Mouse (Mus musculus) kidney, adult 8-10 months (tissue): ENCODE measurements around the gene Tm4sf19.

ENCODE experiments used
- DNase-seq, 2 experiments: peaks; one replicate each; pipeline ENCODE4 v3.0.0; 2022

Gene Tm4sf19

DNA sequence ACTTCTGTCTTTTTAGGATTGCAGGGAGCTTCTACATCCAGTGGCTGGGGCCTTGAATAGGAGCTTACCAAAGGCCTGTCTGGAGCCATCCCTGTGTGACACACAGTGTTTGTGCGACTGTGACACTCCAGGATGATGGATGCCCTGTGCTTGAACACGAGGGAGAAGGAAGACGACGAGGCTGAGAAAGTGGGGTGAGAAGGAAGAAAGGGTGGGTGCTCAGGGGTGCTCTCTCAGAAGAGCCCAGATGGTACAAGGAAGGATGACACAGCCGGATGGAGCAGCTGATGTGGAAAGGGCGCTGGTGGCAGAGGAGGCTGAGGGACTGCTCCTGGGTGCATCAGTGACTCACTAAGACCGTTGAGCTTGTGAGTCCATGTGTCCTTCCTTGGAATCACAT, at the start of gene Tm4sf19:
Gene Tm4sf19 (plus strand): TSS at position 240 of the 400 bp plus-strand sequence.
- DNase-seq: no peak

DNA sequence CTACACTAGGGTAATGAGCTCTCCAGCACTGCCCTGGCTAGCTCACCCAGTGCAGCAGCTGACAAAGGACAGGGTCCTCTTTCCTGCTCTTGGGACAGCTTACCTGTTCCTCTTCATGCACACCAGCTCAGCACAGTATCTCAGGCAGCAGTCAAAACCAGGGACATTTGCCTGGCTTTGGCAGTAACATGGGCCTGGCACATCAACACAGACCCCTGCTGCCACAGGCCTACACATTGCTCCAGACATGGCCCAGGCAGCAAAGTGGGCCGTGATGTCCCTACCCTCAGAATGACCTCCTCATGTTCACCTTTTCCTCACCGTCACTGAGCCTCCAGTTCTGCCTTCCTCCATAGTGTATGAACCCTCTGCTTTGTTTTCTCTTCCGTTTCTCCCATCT, 49.5 kb upstream of the Tm4sf19 start:
- DNase-seq: no peak

DNA sequence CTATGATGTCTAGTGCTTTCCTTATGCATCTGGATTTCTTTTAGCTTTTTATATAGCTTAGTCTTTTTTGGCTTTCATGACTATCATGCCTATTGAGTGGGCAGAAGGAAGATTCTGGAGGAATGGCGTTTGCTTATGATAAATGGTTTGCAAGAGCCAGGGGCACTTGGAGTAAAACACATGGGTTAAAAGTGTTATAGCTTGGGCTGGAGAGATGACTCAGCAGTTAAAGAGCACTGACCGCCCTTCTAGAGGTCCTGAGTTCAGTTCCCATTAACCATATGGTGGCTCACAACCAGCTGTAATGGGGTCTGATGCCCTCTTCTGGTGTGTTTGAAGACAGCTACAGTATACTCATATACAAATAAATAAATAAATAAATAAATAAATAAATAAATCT, 36.8 kb upstream of the Tm4sf19 start:
- no peak for DNase-seq

DNA sequence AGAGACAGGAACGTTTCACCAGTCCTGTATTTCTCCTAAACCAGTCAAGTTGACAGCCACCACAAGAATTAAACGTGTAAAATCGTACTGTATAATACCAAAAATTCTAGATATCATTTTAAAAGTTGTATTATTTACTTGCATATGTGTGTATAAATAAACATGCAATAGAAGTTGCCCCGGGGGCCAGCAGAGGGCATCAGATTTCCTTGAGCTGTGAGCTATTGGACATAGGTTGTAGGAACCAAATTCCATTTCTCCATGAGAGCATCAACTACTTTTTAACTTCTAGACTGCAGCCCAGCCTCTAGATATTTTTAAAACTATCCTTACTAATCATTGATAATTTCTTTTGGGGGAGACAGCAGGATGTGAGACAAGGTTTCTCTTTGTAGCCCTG, 29.0 kb upstream of the Tm4sf19 start:
- peak in 1 of 2 experiments; percentile 63 for DNase-seq

DNA sequence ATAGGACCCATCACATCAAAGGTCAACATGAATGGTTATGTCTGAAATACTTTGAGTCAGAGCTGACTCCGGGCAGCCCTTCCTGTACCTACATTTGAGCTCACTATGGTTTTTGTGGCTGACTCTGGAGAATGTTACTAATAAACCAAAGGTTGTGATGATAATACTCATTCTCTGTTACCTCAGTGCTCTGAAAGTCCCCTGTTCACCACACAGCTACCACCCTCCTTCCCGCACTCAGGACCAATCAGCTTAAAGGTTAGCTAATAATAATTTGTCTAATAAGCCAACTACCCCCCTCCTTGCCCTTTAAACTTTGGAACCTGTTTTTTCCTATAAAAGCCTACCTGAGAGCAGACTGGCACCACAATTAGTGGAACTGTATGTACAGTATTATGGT, 20.7 kb upstream of the Tm4sf19 start:
- no peak for DNase-seq

DNA sequence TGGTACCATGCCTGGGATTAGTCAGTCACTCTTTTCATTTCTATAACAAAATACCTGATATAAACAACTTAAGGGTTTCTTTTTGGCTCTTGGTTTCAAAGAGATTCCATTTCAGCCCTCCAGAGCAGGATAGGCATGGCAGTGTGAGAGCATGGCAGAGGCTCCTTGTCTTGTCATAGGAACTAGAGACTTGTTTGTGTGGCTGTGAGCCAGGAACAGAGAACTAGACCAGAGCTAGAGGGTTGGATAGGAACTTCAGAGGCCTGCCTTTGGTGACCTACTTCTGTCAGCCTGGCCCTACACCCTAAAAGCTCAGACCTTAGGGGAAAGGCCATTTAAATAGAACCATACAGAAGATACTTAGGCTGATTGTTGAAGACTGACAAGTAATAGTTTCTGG, 17.4 kb upstream of the Tm4sf19 start:
- no peak for DNase-seq

DNA sequence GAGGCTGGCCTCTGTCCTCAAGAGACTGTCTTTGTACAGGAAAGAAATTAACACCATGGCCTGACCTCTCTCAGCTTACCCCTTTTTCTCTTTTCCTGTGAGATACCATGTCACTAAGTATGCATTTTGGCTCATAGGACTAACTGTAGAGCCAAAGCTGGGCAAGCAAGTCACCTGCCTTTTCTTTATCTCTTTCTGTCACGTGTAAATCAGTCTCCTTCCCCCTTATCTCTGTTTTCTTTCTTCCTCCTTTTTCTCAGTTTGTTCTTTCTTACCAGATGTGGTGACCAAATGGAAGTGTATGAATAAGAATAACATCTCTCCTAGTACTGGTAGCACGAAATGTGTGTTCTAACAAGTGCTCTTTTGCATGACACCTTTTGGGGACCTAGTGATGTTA, 15.4 kb upstream of the Tm4sf19 start:
- no peak for DNase-seq

DNA sequence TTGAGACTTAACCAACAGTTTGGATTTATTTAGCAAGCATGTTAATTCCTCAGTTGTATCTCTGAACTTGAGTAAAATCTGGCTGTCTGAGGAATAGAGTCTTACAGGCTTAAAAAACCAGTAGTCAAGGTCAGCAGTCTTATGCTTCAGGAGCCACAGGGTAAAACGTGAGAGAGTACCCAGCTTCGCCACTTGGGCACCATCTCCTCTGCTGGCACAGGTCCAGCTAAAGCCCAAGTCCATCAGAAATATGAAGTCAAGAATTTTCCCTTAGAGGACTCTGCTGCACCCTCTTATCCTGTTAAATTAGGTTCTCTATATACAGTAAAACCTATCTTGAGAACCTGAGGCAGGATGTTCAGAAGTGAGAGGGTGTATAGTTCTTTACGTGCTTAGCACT, 13.5 kb upstream of the Tm4sf19 start:
- DNase-seq: no peak

DNA sequence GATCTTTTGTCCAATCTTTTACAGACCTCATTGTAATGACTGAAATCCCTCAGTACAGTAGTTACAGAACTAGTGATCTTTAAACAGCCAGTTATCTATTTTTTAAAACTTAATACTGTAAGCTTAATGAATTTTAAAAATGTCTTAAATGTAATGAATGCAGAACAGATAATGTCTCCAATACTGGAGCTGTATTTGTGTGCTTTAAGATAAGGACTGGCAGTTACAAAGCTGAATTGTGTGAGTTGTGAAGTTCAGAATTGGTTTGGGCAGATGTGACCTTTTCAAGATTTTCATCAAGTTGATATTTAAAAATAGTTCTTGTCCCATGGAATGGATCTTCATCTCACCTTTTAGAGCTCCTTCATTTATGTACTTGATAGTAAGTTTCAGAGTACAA, 11.3 kb upstream of the Tm4sf19 start:
- DNase-seq: no peak

DNA sequence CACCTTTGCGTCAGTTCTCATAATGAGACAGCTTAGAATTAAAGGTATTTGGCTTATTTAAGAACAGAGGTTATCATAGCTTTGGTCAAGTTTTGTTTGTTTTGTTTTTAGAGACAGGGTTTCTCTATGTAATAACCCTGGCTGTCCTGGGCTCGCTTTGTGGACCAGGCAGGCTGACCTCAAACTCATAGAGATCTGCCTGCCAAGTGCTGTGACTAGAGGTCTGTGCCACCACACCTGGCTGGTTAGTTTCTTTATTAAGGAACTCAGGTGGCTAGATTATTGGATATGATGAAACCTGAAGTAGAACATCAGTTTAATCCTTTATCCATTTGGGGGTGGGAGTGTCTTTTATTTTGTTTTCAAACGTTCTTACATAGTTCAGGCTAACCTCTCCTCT, 10.5 kb upstream of the Tm4sf19 start:
- no peak for DNase-seq

DNA sequence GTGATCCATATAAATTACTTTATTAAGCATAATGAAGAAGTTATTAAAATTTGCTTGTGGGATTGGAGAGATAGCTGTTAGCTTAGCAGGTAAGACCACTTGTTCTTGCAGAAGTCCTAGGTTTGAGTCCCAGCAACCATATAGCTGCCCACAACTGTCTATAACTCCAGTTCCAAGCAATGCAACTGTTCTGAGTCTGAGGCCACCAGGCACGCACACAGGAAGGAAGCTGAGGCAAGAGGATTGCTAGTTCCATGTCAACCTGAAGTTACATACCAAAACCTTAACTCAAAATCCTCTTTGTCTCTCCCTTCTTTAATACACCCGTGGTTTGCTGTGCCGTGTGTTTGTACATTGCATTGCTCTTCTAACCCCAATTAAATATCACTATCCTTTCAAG, 9.4 kb upstream of the Tm4sf19 start:
- no peak for DNase-seq

DNA sequence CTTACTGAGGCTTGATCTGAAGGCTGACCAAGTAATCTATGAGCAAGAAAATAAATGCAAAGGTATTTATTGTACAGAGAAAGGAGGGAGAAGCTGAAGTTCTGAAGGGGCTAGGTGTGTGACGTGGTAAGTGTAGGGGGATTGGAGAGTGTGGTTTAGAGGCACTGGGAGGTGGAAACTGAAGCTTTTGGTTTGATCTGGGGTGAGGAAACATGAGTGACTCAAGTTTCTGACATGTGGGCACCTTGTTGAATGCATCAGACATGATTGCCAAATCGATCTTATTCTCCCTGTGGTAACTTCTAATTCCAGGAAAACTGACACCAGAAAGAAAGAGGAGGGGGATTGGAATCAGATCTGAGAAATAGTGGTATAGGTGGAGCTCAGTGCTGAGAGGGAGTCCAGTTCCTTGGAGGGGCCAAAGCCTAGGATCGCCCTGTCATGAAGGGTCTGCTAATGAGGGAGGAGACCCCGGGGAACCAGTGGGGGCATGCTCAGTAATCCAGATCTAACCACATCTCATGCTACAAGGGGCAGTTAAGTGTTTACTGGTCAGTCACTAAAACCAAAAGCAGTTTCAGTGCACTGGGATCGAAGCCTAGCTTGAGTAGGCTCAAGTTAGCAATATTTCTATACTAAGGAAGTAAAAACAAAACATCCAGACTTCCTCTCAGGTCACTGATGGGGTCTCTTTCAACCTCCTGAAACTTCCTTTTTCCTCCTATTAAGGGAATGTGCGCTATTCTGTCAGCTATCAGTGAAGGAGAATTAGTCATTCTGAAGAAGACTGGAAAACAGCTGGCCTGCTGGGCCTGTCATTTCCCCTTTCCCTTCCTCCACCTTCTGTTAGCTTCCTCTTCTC, 4.4 kb upstream of the Tm4sf19 start:
- DNase-seq: no peak

DNA sequence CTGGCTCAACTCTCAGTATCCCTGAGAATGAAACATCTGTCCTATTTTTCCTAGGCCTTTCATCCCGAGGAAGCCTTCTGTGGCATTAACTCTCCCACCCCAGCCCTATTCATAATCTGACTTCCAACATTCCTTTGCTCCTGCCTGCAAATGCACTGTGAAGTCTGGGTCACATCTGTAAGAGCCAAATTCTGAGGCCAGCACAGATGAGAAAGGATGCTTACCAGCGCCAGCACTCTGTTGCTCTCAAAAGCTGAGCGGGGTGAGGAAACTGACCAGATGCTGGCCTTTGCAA, 3.8 kb upstream of the Tm4sf19 start:
- DNase-seq: no peak

DNA sequence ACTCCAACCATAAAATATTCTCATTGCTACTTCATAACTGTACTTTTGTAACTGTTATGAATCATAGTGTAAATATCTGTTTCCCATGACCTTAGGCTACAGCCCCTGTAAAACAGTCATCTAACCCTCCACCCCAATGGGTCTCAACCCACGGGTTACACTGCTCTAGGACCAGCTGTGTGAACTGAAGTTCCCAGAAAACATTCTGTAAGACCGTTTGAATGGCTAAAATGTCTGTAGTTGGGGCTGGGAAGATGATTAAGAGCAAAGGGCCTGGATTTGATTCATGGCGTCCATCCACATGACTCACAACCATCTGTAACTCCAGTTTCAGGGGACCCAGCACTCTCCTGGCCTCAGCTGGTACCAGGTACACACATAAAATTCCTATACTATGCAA, 2.1 kb upstream of the Tm4sf19 start:
- no peak for DNase-seq

DNA sequence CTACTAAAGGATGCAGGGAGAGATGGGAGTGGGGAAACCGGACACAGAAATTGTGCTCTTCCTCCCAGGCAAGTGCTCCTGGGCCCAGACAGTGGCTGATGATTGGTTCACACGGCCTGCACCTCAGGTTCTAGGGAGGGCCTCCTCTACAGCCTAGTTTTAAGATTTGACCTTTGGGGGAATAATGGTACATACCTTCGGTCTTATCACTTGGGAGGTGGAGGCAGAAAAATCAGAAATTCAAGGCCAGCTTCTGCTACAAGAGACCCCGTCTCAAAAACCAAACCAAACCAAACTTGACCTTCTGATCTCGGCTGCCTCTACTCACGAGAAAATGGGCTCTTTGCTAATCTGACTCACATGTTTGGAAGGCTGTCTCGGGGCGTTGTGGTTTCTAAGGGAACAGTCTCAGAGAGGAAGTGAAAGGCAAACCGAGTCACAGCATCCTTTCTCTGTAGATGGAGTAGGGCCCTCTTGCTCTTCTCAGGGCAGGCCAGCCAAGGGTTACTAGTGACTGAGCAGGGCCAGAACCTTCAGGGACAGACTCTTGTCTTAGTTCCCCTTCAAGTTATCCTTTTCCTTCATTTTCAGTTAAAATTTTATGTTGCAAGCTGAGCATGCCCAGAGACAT, 1.1 kb downstream of the Tm4sf19 start:
- no peak for DNase-seq

DNA sequence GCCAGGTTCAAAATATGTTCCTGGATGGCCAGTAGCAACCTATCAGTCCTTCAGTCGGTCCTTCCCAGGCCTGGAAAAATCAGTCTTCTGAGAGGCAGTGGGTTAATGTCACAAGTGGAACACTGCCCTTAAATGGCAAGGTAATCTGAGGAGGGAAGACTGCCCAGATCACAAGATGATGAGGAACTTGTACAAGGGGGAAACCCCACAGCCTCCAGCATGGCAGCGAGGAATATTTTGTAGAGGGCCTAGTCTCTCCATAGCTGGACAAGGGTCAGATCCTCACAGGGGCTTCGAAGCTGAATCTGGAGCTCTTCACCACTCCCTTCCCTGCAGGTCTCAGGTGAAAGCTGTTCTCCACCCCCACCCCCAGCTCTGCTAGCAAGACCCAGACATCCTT, 2.5 kb downstream of the Tm4sf19 start:
- DNase-seq: no peak

DNA sequence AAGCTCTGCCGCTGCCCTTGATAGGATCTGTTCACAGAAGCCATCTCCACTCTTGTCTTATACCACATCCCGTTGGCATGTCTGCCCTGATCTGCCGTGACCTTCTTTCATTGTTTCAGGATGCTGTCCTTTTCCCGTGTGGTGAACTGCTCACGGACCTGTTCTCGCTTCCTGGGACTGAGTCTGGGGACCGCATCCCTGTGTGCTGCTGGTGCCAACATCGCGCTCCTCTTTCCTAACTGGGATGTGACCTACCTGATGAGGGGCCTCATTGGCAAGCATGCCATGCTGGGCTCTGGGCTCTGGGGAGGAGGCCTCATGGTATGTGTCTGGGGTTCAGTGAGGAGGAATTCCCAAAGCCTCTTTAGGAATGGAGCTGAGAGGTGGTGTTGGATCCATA, 5.4 kb downstream of the Tm4sf19 start:
- DNase-seq: no peak

DNA sequence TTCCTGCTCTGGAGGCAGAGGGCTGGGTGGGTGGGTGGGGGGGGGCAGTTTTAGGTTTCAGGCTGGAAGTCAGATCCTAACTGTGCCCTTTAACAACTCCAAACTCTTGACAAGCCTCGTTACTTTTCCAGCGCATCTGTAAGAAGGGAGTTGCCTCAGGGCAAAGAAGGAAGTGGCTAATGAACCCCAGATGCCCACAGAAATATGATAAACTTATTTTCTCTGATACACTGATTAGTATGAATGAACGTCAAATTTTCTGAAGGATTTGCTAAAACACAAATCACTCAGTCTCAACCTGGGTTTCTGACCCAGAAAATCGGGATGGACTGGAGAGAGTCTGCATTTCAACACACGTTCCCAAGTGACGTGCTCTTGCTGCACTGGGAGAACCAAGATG, 6.4 kb downstream of the Tm4sf19 start:
- DNase-seq: no peak

DNA sequence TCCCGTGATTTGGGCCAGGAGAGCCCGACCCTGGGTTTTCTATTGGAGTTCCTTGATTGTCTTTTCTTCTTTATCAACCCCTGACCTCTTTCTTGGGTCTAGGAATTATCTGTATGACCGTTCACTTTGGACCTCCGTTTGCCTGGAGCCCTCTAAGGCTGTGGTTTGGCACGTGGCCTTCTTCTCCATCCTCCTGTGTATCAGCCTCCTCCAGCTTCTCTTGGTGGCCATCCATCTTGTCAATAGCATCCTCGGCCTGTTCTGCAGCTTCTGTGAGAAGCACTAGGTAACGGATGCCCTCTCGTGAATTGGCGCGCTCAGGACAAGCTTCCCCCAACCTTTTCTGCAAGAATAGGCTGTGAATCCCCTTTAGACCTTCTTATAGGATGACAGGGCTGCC, 7.4 kb downstream of the Tm4sf19 start:
- no peak for DNase-seq

DNA sequence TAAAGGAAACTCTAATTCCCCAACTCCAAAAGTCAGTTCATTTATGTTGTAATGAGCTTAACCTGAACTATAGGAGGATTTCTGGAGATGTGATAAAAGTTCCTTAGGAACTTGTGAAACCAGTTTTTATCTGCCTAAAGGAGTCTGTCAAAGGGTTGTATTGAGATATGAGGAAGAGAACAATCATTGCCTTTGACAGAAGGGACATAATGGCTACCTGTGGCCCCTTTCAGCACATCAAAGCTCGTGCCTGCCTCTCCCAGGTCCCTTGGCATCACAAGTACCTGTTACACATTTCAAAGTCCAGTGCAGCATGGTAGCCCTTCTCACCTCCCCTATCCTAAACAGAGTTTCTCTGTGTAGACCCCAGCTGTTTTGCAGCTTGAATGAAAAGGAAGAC, 17.2 kb downstream of the Tm4sf19 start:
- no peak for DNase-seq

DNA sequence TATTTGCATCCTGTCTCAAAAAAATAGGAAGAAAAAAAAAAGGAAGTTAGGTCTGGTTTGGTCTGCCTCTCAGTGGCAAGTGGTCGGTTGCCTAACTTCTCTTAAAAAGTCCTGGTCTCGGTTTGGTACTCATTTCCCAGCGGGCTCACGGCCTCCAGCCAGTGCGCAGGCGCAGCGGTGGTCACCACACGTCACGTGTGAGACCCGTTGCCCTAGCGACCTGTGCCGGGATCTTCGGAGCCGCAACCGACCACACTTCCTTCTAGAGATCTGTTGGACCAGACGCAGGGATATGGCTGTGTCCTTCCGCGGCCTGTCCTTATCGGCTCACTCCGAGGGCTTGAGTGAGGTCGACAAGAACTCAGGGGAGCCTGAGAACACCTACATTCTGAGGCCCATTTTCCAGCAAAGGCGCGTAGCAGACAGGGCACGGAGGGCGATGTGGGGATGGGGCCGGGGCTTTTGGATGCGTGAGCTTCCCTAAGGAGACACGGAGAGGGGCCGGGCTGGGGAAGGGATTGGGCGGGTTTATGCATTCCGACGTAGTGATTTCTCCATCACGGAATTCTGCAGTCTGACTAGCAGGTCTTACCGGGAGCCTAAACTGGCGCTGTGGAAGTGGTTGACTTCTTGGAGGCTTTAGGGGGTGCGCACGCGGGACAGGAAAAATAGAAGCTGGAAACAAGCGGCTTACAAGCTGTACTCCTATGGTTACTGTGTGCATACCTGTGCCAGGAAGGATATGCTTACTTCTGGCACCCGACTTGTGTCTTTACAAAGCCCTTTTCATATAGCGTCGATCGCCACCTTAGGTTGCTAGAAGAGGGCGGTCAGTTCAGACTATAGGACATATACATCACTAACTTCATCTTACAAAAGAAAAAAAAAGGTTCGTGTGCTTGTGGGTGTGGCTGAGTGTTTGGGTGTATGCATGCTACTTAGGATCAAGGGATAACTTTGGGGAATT, 19.5 kb downstream of the Tm4sf19 start, which contains the start of gene Tctex1d2:
Gene Tctex1d2 (plus strand): TSS at position 186 of the 967 bp plus-strand sequence.
- peak; percentile 95 for DNase-seq

DNA sequence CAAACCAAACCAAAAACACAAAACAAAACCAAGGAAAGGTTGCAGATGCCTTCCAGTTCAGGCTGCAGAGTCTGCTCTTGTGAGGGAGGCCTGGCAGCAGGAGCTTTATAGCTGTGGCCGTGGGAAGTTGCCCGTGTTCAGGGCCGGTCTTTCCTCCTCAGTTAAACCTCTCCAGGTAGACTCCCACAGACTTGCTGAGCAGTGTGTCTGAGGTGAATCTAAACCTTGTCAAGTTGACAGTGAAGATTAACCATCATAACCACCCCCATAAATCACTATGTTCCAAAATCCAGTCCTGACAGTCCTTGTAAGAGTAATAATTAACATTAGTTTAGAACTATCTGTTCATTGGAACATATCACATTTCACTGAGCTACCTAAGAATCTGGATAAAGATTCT, 27.2 kb downstream of the Tm4sf19 start:
- peak; percentile 44 to 48 for DNase-seq

DNA sequence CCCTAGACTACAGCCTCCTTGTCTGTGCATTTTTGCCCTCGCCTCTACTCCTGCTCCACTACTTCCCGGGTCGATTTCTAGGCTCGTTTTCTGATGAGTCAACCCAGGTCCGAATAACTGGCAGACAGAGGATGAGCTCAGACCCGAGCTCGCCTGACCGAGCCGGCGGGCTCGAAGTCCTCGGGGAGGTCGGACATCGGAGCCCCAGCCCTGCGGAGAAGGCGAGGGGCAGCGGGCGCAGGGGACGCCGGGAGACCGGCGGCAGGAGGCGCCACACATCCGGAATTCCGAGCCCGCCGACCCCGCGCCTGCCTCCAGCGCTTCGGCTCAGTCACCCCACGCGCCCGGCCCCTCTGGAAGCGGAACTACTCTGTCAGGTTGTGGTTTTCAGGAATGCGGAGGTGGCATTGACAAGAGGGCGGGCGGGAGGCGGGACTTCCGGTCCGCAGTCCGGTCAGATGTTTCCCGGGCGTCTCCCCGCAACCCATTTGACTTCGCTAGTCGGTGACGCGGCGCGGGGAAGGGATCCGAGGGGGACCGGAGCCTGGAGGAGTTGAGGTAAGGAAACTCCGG, 30.3 kb downstream of the Tm4sf19 start, which contains the start of gene Pcyt1a:
Gene Pcyt1a (plus strand): TSS at position 448 of the 573 bp plus-strand sequence.
- DNase-seq: peak; percentile 92
